Mouse (Mus musculus): ENCODE results near the gene Phgr1. TPM values are rescaled to one million over a fixed set of nuclear protein-coding genes. Genes with fewer than 3 reads are reported as not detected.

Gene Phgr1
- total and polyA plus RNA-seq, 2 experiments from 2014 or later, result not detected

DNA sequence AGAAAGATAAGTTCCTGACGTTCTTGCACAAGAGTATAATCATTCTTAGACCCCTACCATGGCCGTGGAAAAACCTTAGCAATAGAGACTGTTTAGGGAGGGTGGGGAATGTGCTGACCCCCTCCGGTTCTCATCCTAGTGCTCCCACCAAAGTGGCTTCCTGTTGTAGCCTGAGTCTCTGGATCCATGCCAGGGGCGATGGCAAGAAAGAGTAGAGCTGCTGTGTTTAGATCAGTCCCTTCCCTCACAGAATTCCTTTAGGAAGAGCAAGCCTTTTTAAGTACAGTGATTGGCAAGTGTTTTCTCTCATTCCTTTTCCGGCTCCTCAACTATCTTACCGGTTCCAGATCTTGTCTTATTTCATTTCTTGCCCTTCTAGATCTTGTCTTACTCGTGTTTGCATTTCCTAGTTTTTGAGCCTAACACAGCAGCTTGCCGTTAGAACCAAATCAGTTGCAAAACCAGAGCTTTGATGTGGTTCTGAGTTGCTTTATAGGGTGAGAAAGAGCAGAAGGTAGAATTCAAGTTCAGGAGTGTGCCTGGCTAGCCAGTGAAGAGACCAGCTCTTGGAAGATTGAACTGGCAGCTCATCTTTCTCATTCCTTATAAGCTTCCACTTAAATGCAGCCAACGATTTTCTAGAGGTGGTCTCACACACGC lies 25.1 kb upstream of the Phgr1 start:
- Histone ChIP-seq H3K27me3 (ENCODE audit: insufficient read depth, low read length) (no peaks in the 10 kb centered on the region), H3K36me3 (ENCODE audit: insufficient read depth, low read length) (0 out of 2 replicates have a peak, but pooled peaks cover 4% of the 10 kb centered on the region), H3K27ac (ENCODE audit: low read depth, low read length) (no peak overlapping the region), H3K4me1 (ENCODE audit: insufficient read depth, low read length) (peaks cover 4% of the 10 kb centered on the region; the same call in 1 of the 2 replicates), H3K9me3 (ENCODE audit: low read length) (no peaks in the 10 kb centered on the region), H3K4me3 (ENCODE audit: low read depth, low read length) (peak overlapping the region; percentile 89), H3K4me2 (ENCODE audit: low read depth, low read length, poor library complexity, severe bottlenecking) (peak overlapping the region; percentile 95), H3K9ac (replicated peaks; ENCODE audit: low read length, poor library complexity, severe bottlenecking) (no peak overlapping the region; the same call in 1 of the 2 replicates)
- DNase-seq (ENCODE audit: low spot score) (no peak), ATAC-seq (ENCODE audit: low FRiP score) (no peak)
- WGBS, result 27% methylated on average over 10 of the region's 10 CpGs
- no peak for TF ChIP-seq CTCF (IDR thresholded peaks at IDR 0.05)

DNA sequence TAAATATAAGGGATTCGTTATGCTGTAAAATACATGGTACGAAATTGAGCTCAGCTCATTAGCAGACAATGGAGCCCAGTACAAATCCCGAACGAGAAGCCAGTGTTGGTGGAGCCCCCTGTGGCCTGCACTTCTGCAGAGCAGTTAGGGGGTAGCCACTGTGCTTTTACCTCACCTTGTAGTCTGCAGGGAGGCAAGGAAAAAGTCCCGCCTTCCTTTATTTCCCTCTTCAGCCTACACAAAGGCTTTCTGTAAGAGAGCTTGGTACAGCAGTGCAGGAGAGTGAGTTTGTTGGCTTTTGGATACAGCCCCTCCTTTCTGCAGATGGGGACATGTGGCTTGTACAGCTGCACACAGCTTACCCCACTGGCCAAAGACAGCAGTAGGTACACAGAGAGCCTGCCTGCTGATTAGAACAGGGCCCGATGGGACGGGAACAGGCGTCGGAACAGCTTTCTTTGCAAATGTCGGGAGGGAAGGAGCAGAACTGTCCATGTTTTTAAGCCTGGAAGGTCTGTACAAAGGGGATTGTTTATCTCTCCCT lies 23.2 kb upstream of the Phgr1 start:
- no peak overlapping the region for H3K4me2 ChIP-seq (ENCODE audit: low read depth, low read length, poor library complexity, severe bottlenecking)
- H3K27ac ChIP-seq (ENCODE audit: low read depth, low read length), result no peak overlapping the region
- H3K4me1 ChIP-seq (ENCODE audit: insufficient read depth, low read length), result peaks cover 4% of the 10 kb centered on the region; the same call in 1 of the 2 replicates
- no peak overlapping the region for H3K4me3 ChIP-seq (ENCODE audit: low read depth, low read length)
- 0 out of 2 replicates have a peak overlapping the region, but pooled peaks have one; percentile 3 for H3K9ac ChIP-seq (replicated peaks; ENCODE audit: low read length, poor library complexity, severe bottlenecking)
- ATAC-seq (ENCODE audit: low FRiP score) (no peak), DNase-seq (ENCODE audit: low spot score) (no peak)
- H3K36me3 ChIP-seq (ENCODE audit: insufficient read depth, low read length), result 0 out of 2 replicates have a peak, but pooled peaks cover 4% of the 10 kb centered on the region
- no peaks in the 10 kb centered on the region for H3K9me3 ChIP-seq (ENCODE audit: low read length)
- TF ChIP-seq CTCF (IDR thresholded peaks at IDR 0.05), result no peak; the same call in 1 of the 2 replicates
- no peaks in the 10 kb centered on the region for H3K27me3 ChIP-seq (ENCODE audit: insufficient read depth, low read length)
- 25% methylated on average over 10 of the region's 10 CpGs for WGBS

DNA sequence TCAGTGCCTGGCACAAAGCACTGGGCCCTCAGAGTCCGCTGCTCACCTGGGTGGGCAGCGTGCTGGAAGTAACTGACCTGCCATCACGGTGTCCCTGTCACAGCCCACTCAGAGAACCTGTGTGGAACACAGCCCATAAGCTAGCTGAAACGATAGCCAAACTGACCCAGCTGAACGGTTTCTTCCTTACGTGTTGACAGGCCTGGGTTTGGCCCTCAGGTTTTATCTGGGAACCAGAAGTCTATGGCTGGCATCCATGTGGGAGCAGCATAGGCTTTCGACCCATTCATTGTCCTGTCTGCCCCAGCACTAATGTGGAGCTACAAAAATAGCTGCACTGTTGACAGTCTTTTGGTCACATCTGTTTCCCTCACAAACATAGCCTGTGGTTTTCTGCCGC lies 22.1 kb upstream of the Phgr1 start:
- no peaks in the 10 kb centered on the region for H3K27me3 ChIP-seq (ENCODE audit: insufficient read depth, low read length)
- no peak overlapping the region for H3K4me3 ChIP-seq (ENCODE audit: low read depth, low read length)
- H3K4me2 ChIP-seq (ENCODE audit: low read depth, low read length, poor library complexity, severe bottlenecking), result no peak overlapping the region
- 79% methylated on average over 8 of the region's 8 CpGs for WGBS
- no peak for TF ChIP-seq CTCF (IDR thresholded peaks at IDR 0.05)
- ATAC-seq (ENCODE audit: low FRiP score) (no peak), DNase-seq (ENCODE audit: low spot score) (no peak)
- no peaks in the 10 kb centered on the region for H3K9me3 ChIP-seq (ENCODE audit: low read length)
- H3K36me3 ChIP-seq (ENCODE audit: insufficient read depth, low read length), result 0 out of 2 replicates have a peak, but pooled peaks cover 4% of the 10 kb centered on the region
- no peak overlapping the region for H3K27ac ChIP-seq (ENCODE audit: low read depth, low read length)
- peaks cover 4% of the 10 kb centered on the region; the same call in 1 of the 2 replicates for H3K4me1 ChIP-seq (ENCODE audit: insufficient read depth, low read length)
- H3K9ac ChIP-seq (replicated peaks; ENCODE audit: low read length, poor library complexity, severe bottlenecking), result no peak overlapping the region

DNA sequence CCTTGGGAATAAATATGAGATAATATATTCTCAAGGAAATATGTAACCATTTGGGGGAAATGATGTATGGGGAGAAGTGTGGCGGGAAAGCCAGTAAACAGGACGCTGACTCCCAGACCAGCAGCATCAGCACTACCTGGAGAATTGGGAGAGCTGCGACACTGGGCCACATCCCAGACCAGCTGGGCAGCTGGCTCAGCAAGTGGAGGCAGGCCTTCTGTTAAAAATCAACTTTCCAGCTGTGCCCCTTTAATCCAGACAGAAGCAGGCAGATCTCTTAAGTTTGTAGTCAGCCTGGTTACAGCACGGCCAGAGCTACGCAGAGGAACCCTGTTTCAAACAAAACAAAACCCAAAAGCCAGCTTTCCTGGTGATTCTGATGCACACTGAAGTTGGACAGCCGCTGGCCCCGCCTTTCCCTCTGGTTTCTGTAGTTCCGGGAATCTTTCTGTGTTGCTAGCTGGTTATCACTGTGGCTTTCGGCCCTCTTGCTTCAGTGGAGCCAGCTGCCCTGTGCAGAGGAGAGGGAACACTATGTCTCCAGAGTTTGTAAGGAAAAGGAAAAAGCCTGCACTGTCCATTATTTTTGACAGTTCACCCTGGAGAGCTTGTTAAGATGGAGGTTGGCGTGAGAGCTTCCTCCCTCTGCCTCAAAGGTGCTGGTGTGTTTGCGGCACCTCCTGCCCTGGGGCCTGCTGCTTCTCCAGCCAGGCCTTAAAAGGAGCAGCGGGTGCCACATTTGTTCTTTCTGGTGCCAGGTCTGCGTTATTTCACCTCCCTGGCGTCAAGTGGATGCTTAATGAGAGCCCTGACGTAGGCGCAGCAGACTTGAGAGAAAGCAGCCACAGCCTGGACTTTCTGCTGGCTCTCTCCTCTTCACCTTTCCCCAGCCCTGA lies 20.4 kb upstream of the Phgr1 start:
- ATAC-seq (ENCODE audit: low FRiP score) (no peak), DNase-seq (ENCODE audit: low spot score) (no peak)
- no peak overlapping the region for H3K4me2 ChIP-seq (ENCODE audit: low read depth, low read length, poor library complexity, severe bottlenecking)
- H3K36me3 ChIP-seq (ENCODE audit: insufficient read depth, low read length), result 0 out of 2 replicates have a peak, but pooled peaks cover 4% of the 10 kb centered on the region
- no peak for TF ChIP-seq CTCF (IDR thresholded peaks at IDR 0.05)
- WGBS, result 69% methylated on average over 16 of the region's 16 CpGs
- H3K27ac ChIP-seq (ENCODE audit: low read depth, low read length), result no peak overlapping the region
- no peak overlapping the region for H3K9ac ChIP-seq (replicated peaks; ENCODE audit: low read length, poor library complexity, severe bottlenecking)
- peaks cover 3% of the 10 kb centered on the region; the same call in 1 of the 2 replicates for H3K4me1 ChIP-seq (ENCODE audit: insufficient read depth, low read length)
- H3K27me3 ChIP-seq (ENCODE audit: insufficient read depth, low read length), result no peaks in the 10 kb centered on the region
- no peak overlapping the region for H3K4me3 ChIP-seq (ENCODE audit: low read depth, low read length)
- H3K9me3 ChIP-seq (ENCODE audit: low read length), result no peaks in the 10 kb centered on the region

GRCm38 (mm10) chr2:118752792-118753108 lies 19.8 kb upstream of the Phgr1 start:
- Histone ChIP-seq H3K27me3 (ENCODE audit: insufficient read depth, low read length) (no peaks in the 10 kb centered on the region), H3K9ac (replicated peaks; ENCODE audit: low read length, poor library complexity, severe bottlenecking) (no peak overlapping the region), H3K4me2 (ENCODE audit: low read depth, low read length, poor library complexity, severe bottlenecking) (no peak overlapping the region), H3K4me3 (ENCODE audit: low read depth, low read length) (no peak overlapping the region), H3K36me3 (ENCODE audit: insufficient read depth, low read length) (0 out of 2 replicates have a peak, but pooled peaks cover 4% of the 10 kb centered on the region), H3K27ac (ENCODE audit: low read depth, low read length) (no peak overlapping the region), H3K4me1 (ENCODE audit: insufficient read depth, low read length) (peaks cover 1% of the 10 kb centered on the region; the same call in 1 of the 2 replicates), H3K9me3 (ENCODE audit: low read length) (no peaks in the 10 kb centered on the region)
- ATAC-seq (ENCODE audit: low FRiP score) (no peak), DNase-seq (ENCODE audit: low spot score) (no peak)
- TF ChIP-seq CTCF (IDR thresholded peaks at IDR 0.05), result no peak
- 92% methylated on average over 4 of the region's 4 CpGs for WGBS
